Mouse (Mus musculus): Measurements from ENCODE around the gene Lrch1. TPM values are rescaled to one million over a fixed set of nuclear protein-coding genes. Genes with fewer than 3 reads are reported as not detected.

Gene Lrch1
- polyA plus RNA-seq, 1 experiment from 2014 or later: 13.0 TPM

DNA sequence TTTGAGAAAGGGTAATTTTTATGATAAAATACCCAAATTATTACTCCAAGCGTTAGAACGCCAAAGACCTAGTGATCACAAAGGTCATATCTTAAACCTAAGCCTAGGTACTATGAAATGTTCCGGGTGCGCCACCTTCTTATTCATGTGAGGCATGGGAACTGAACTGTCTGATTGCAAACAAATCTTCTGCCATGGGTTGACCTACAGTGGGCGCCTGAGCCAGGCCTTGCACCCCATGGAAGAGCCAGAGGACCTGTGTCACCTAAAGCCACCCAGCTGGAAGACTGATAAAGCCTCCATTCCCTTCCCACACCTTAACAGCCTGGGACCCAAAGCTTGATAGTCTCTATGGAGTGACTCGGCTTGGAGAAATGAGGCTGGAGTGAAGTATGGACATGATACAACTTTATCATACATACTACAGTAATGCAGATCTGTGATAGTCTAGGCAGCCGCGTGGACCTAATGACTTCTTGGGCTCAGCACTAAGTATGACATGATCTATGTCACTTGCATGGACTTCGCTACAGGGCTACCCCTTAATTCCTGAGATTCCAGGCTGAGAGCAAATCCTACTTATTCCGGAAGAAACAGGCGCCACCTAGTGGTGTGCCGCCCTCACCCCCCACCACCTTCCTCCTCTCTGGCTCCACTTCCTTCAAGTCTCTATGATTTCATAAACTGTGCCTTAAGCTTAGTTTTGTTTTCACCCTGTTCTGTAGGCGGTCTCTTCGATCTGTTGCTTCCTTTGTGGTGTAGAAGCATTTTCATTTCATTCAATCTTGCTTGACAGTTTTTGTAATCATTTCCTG is 957 bp upstream of the Lrch1 start:
- POLR2A ChIA-PET: no interaction called here
- in situ Hi-C loops (cut with MboI; ENCODE audit: low pct_unique_long_range_greater_than_20kb): loop anchor here (5.0 kb wide), 1 partner anchor 66 kb away; no protein-coding TSS in a partner anchor
- no peaks in the 10 kb centered on the region for H3K27me3 ChIP-seq
- ATAC-seq (peak; percentile 56), DNase-seq (ENCODE audit: low read depth, low spot score) (no peak)
- TF ChIP-seq CTCF (IDR thresholded peaks at IDR 0.05): no peak
- CTCF ChIA-PET: interaction anchor here (0.6 to 1.7 kb wide), 9 partner anchors 9 to 185 kb away, joined by 3 to 6 read pairs (median 4); no protein-coding TSS in a partner anchor

GRCm38 (mm10) chr14:74948014-74948396 is 329 bp upstream of the Lrch1 start:
- CTCF ChIA-PET: interaction anchor here (1.5 to 1.7 kb wide), 2 partner anchors 10 to 43 kb away, joined by 4 to 6 read pairs; no protein-coding TSS in a partner anchor
- no peaks in the 10 kb centered on the region for H3K27me3 ChIP-seq
- TF ChIP-seq CTCF (IDR thresholded peaks at IDR 0.05): no peak
- no peak for ATAC-seq
- in situ Hi-C loops (cut with MboI; ENCODE audit: low pct_unique_long_range_greater_than_20kb): loop anchor here (5.0 kb wide), 1 partner anchor 66 kb away; no protein-coding TSS in a partner anchor
- no peak for DNase-seq (ENCODE audit: low read depth, low spot score)
- POLR2A ChIA-PET: no interaction called here

- no peak for TF ChIP-seq CTCF (IDR thresholded peaks at IDR 0.05)
- DNase-seq (ENCODE audit: low read depth, low spot score): no peak
- in situ Hi-C loops (cut with MboI; ENCODE audit: low pct_unique_long_range_greater_than_20kb): loop anchor here (5.0 kb wide), 1 partner anchor 65 kb away; no protein-coding TSS in a partner anchor
- ATAC-seq: peak; percentile 66
- ChIA-PET POLR2A (no interaction called here), CTCF (interaction anchor here (1.0 to 1.2 kb wide), 3 partner anchors 20 to 36 kb away, joined by 3 read pairs; no protein-coding TSS in a partner anchor)
- no peaks in the 10 kb centered on the region for H3K27me3 ChIP-seq
Measured at GRCm38 (mm10) chr14:74946751-74947375, 813 bp downstream of the Lrch1 start.

DNA sequence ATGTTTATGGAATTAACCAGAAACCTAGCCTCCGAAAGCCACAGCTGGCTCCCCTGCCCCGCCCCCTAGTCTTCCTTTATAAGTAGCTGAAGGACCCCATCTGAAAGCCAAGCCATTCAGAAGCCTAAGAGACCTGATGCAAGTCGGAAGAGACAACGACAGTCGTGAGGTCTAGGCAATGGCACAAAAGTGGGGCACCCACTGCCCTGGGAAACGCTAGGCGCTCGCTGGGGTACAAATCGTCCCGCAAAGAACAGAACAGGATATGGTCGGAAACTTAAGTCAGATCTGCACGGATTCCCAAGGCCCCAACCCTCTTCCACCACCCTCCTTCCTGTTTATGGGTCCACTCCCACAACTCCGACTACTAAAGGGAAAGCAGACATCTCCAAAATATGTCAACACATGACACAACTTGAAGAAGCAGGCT is 1.3 kb downstream of the Lrch1 start:
- no peaks in the 10 kb centered on the region for H3K27me3 ChIP-seq
- no peak for DNase-seq (ENCODE audit: low read depth, low spot score)
- ChIA-PET CTCF (interaction anchor here (1.0 to 1.7 kb wide), 3 partner anchors 10 to 36 kb away, joined by 3 read pairs; no protein-coding TSS in a partner anchor), POLR2A (interaction anchor here (0.9 kb wide), 1 partner anchor 32 kb away, joined by 3 read pairs; no protein-coding TSS in a partner anchor)
- in situ Hi-C loops (cut with MboI; ENCODE audit: low pct_unique_long_range_greater_than_20kb): loop anchor here (5.0 kb wide), 1 partner anchor 64 kb away; no protein-coding TSS in a partner anchor
- peak; percentile 13 for ATAC-seq
- TF ChIP-seq CTCF (IDR thresholded peaks at IDR 0.05): no peak

- in situ Hi-C loops (cut with MboI; ENCODE audit: low pct_unique_long_range_greater_than_20kb): loop anchor here (5.0 kb wide), 1 partner anchor 63 kb away; no protein-coding TSS in a partner anchor
- no peaks in the 10 kb centered on the region for H3K27me3 ChIP-seq
- ChIA-PET POLR2A (interaction anchor here (0.9 kb wide), 1 partner anchor 31 kb away, joined by 3 read pairs; no protein-coding TSS in a partner anchor), CTCF (interaction anchor here (1.2 to 1.7 kb wide), 2 partner anchors 9 to 27 kb away, joined by 3 read pairs; no protein-coding TSS in a partner anchor)
- TF ChIP-seq CTCF (IDR thresholded peaks at IDR 0.05): no peak
- no peak for ATAC-seq
- no peak for DNase-seq (ENCODE audit: low read depth, low spot score)
Measured at GRCm38 (mm10) chr14:74945266-74946215, 2.1 kb downstream of the Lrch1 start.

- ATAC-seq: no peak
- in situ Hi-C loops (cut with MboI; ENCODE audit: low pct_unique_long_range_greater_than_20kb): no loop called here
- no peaks in the 10 kb centered on the region for H3K27me3 ChIP-seq
- CTCF ChIA-PET: interaction anchor here (1.0 kb wide), 1 partner anchor 11 kb away, joined by 3 read pairs; no protein-coding TSS in a partner anchor
- no peak for TF ChIP-seq CTCF (IDR thresholded peaks at IDR 0.05)
- DNase-seq (ENCODE audit: low read depth, low spot score): no peak
- POLR2A ChIA-PET: no interaction called here
Measured at GRCm38 (mm10) chr14:74944128-74944755, 3.4 kb downstream of the Lrch1 start.

- ATAC-seq (no peak), DNase-seq (ENCODE audit: low read depth, low spot score) (no peak)
- no peaks in the 10 kb centered on the region for H3K27me3 ChIP-seq
- POLR2A ChIA-PET: no interaction called here
- CTCF ChIA-PET: interaction anchor here (1.0 kb wide), 1 partner anchor 12 kb away, joined by 3 read pairs; no protein-coding TSS in a partner anchor
- in situ Hi-C loops (cut with MboI; ENCODE audit: low pct_unique_long_range_greater_than_20kb): no loop called here
- no peak for TF ChIP-seq CTCF (IDR thresholded peaks at IDR 0.05)
Measured at GRCm38 (mm10) chr14:74943581-74944117, 4.0 kb downstream of the Lrch1 start.

DNA sequence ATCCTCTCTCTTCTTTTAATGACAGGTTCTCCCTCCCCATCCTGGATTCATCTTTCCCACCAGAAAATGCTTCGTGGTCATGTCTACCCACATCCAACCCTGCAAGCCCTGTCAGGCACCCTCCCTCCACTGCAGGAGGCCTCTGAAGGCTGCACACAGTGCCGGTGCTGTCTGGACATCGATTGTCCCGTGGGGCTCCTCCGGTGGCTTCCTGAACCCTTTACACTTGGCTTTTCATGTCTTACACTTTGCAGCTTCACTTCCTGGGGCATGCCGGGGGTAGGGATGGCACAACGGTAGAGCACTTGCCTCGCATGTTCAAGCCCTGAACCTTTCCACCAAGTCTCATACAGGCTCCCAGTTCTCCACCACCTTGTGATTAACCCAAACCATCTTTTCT is 4.7 kb downstream of the Lrch1 start:
- no peak for TF ChIP-seq CTCF (IDR thresholded peaks at IDR 0.05)
- ATAC-seq: no peak
- no peak for DNase-seq (ENCODE audit: low read depth, low spot score)
- no peaks in the 10 kb centered on the region for H3K27me3 ChIP-seq
- ChIA-PET CTCF (interaction anchor here (1.0 kb wide), 1 partner anchor 12 kb away, joined by 3 read pairs; no protein-coding TSS in a partner anchor), POLR2A (no interaction called here)
- in situ Hi-C loops (cut with MboI; ENCODE audit: low pct_unique_long_range_greater_than_20kb): no loop called here

- TF ChIP-seq CTCF (IDR thresholded peaks at IDR 0.05): no peak
- ATAC-seq (no peak), DNase-seq (ENCODE audit: low read depth, low spot score) (no peak)
- in situ Hi-C loops (cut with MboI; ENCODE audit: low pct_unique_long_range_greater_than_20kb): no loop called here
- POLR2A ChIA-PET: no interaction called here
- CTCF ChIA-PET: no interaction called here
- no peaks in the 10 kb centered on the region for H3K27me3 ChIP-seq
Measured at GRCm38 (mm10) chr14:74941591-74941990, 6.1 kb downstream of the Lrch1 start.

Data from Patski (cell line).